Mouse (Mus musculus) hindbrain, postnatal 0 days (tissue): ENCODE results near the gene Nol4l. TPM values are rescaled to one million over a fixed set of nuclear protein-coding genes. Genes with fewer than 3 reads are reported as not detected.
A peak's percentile ranks its signal among the peaks of the same experiment; 100 is the strongest.

Source experiments
- ATAC-seq: fragments of 200-750 bp; cut with Nextera tagmentation; 2 replicates; pipeline ENCODE4 v1.8.0; 2017; ENCODE audit warnings: mild to moderate bottlenecking, moderate TSS enrichment, moderate library complexity
- DNase-seq: peaks from one replicate; pipeline ENCODE4 v3.0.0-alpha.2; 2015; ENCODE audit warnings: low spot score
- H3K27ac ChIP-seq: fragments of 300-500 bp; sonication (generic); 2 replicates; pipeline ENCODE4 v1.5.1; 2014; ENCODE audit warnings: mild to moderate bottlenecking
- H3K27me3 ChIP-seq: fragments of 300-500 bp; sonication (generic); 2 replicates; pipeline ENCODE4 v1.6.1; 2014; ENCODE audit warnings: low read length, mixed read lengths; ENCODE audit not compliant: insufficient read depth
- H3K36me3 ChIP-seq: fragments of 300-500 bp; sonication (generic); 2 replicates; pipeline ENCODE4 v1.6.1; 2014; ENCODE audit warnings: low read length, mixed read lengths; ENCODE audit not compliant: insufficient read depth
- H3K4me1 ChIP-seq: fragments of 300-500 bp; sonication (generic); 2 replicates; pipeline ENCODE4 v1.6.1; 2014; ENCODE audit warnings: antibody characterized with exemption, low read length, mixed read lengths; ENCODE audit not compliant: insufficient read depth
- H3K4me2 ChIP-seq: fragments of 300-500 bp; sonication (generic); 2 replicates; pipeline ENCODE4 v1.6.1; 2014; ENCODE audit warnings: low read depth, mild to moderate bottlenecking, low read length, moderate library complexity, mixed read lengths
- H3K4me3 ChIP-seq: fragments of 300-500 bp; sonication (generic); 2 replicates; pipeline ENCODE4 v1.5.1; 2014; ENCODE audit warnings: low read length
- H3K9ac ChIP-seq: fragments of 300-500 bp; sonication (generic); replicated peaks from 2 replicates; pipeline ENCODE4 v1.6.1; 2014; ENCODE audit warnings: mild to moderate bottlenecking, low read length, moderate library complexity, mixed read lengths
- H3K9me3 ChIP-seq: fragments of 300-500 bp; sonication (generic); 2 replicates; pipeline ENCODE4 v1.6.1; 2016; ENCODE audit warnings: low read length, mixed read lengths
- CTCF ChIP-seq: IDR thresholded peaks from 2 replicates; pipeline ENCODE4 v1.5.1; 2016; ENCODE audit warnings: antibody characterized with exemption, control low read depth, low read depth
- WGBS: fragments of 180-500 bp; shearing (Covaris S2); extraction: QIAGEN DNeasy Blood & Tissue Kit; methylation state at CpG from one replicate; pipeline ENCODE4 v1.1.7; 2014; 5-methylcytosine and 5-hydroxymethylcytosine counted together
- polyA plus RNA-seq: library from polyadenylated mRNA; unstranded; fragments of >200 nt; fragmentation: Nextera tagmentation; extraction: Ambion mirVana; gene quantifications from 2 replicates; pipeline ENCODE4 v1.2.1, GENCODE M21; 2015
- total RNA-seq: library from RNA; depleted of rRNA; stranded (reverse); fragments of >200 nt; gene quantifications from 2 replicates; pipeline ENCODE4 v1.2.3, GENCODE M21; 2014

Gene Nol4l
- total and polyA plus RNA-seq, 2 experiments from 2014 or later = 24.2 to 80.8 TPM

GRCm38 (mm10) chr2:153564343-153564742 lies 34.6 kb upstream of the Nol4l start:
- Histone ChIP-seq H3K36me3 (no peaks in the 10 kb centered on the region), H3K4me3 (no peak overlapping the region), H3K27ac (no peak overlapping the region), H3K27me3 (no peaks in the 10 kb centered on the region), H3K4me1 (peaks cover 24% of the 10 kb centered on the region), H3K9ac (no peak overlapping the region), H3K4me2 (no peak overlapping the region), H3K9me3 (no peaks in the 10 kb centered on the region)
- ATAC-seq (no peak), DNase-seq (no peak)
- WGBS = 83% methylated on average over 3 of the region's 3 CpGs
- TF ChIP-seq CTCF = peak; percentile 50

- Histone ChIP-seq H3K27me3 (no peaks in the 10 kb centered on the region), H3K4me2 (no peak overlapping the region), H3K27ac (peak overlapping the region; percentile 74; the same call in 1 of the 2 replicates), H3K9ac (no peak overlapping the region), H3K4me3 (no peak overlapping the region), H3K4me1 (peaks cover 26% of the 10 kb centered on the region), H3K36me3 (no peaks in the 10 kb centered on the region), H3K9me3 (no peaks in the 10 kb centered on the region)
- WGBS = 49% methylated on average over 5 of the region's 5 CpGs
- no peak for DNase-seq
- 0 out of 2 replicates have a peak, but pooled peaks have one; percentile 11 for ATAC-seq
- TF ChIP-seq CTCF = no peak
Observed at GRCm38 (mm10) chr2:153561564-153561963, 31.8 kb upstream of the Nol4l start.

- ATAC-seq = peak; percentile 81
- Histone ChIP-seq H3K4me3 (peak overlapping the region; percentile 13; the same call in 1 of the 2 replicates), H3K9me3 (no peaks in the 10 kb centered on the region), H3K27ac (peak overlapping the region; percentile 74), H3K27me3 (no peaks in the 10 kb centered on the region), H3K4me2 (peak overlapping the region; percentile 46), H3K36me3 (no peaks in the 10 kb centered on the region), H3K9ac (0 out of 2 replicates have a peak overlapping the region, but pooled peaks have one; percentile 21), H3K4me1 (peaks cover 26% of the 10 kb centered on the region)
- DNase-seq = peak; percentile 75
- TF ChIP-seq CTCF = no peak
- WGBS = 4% methylated on average over 21 of the region's 21 CpGs
Observed at GRCm38 (mm10) chr2:153560664-153561541, 31.1 kb upstream of the Nol4l start.

- no peaks in the 10 kb centered on the region for H3K27me3 ChIP-seq
- DNase-seq (no peak), ATAC-seq (no peak)
- no peak overlapping the region for H3K4me2 ChIP-seq
- H3K9ac ChIP-seq = no peak overlapping the region
- H3K36me3 ChIP-seq = no peaks in the 10 kb centered on the region
- peaks cover 26% of the 10 kb centered on the region for H3K4me1 ChIP-seq
- H3K9me3 ChIP-seq = no peaks in the 10 kb centered on the region
- no peak for TF ChIP-seq CTCF
- no peak overlapping the region; the same call in 1 of the 2 replicates for H3K27ac ChIP-seq
- 38% methylated on average over 8 of the region's 8 CpGs for WGBS
- no peak overlapping the region for H3K4me3 ChIP-seq
Observed at GRCm38 (mm10) chr2:153559613-153560152, 29.9 kb upstream of the Nol4l start.

GRCm38 (mm10) chr2:153558464-153558863 lies 28.7 kb upstream of the Nol4l start:
- Histone ChIP-seq H3K4me2 (no peak overlapping the region), H3K27ac (no peak overlapping the region), H3K36me3 (no peaks in the 10 kb centered on the region), H3K4me1 (peaks cover 26% of the 10 kb centered on the region), H3K4me3 (no peak overlapping the region), H3K9me3 (no peaks in the 10 kb centered on the region), H3K9ac (no peak overlapping the region), H3K27me3 (no peaks in the 10 kb centered on the region)
- no peak for TF ChIP-seq CTCF
- ATAC-seq (no peak), DNase-seq (no peak)
- WGBS = 69% methylated on average over 6 of the region's 6 CpGs

- 84% methylated on average over 4 of the region's 4 CpGs for WGBS
- no peaks in the 10 kb centered on the region for H3K9me3 ChIP-seq
- no peaks in the 10 kb centered on the region for H3K27me3 ChIP-seq
- no peak overlapping the region for H3K4me2 ChIP-seq
- no peak overlapping the region for H3K4me3 ChIP-seq
- no peak overlapping the region for H3K27ac ChIP-seq
- ATAC-seq (no peak), DNase-seq (no peak)
- no peak overlapping the region for H3K9ac ChIP-seq
- H3K4me1 ChIP-seq = peaks cover 26% of the 10 kb centered on the region
- H3K36me3 ChIP-seq = no peaks in the 10 kb centered on the region
- TF ChIP-seq CTCF = no peak
Observed at GRCm38 (mm10) chr2:153557259-153557658, 27.5 kb upstream of the Nol4l start.
